Mouse (Mus musculus) ES-Bruce4 (cell line): ENCODE measurements around the gene Cab39. TPM values are rescaled to one million over a fixed set of nuclear protein-coding genes. Genes with fewer than 3 reads are reported as not detected.

ENCODE experiments used
- H3K27ac ChIP-seq: 2 replicates; pipeline ENCODE4 v1.5.1; 2012; ENCODE audit warnings: low read length, inconsistent platforms; ENCODE audit not compliant: insufficient read depth
- H3K27me3 ChIP-seq: 2 replicates; pipeline ENCODE4 v1.6.1; 2012; ENCODE audit warnings: mild to moderate bottlenecking, low read length, inconsistent platforms; ENCODE audit not compliant: control insufficient read depth, poor library complexity, insufficient read depth, severe bottlenecking
- H3K36me3 ChIP-seq: 2 replicates; pipeline ENCODE4 v1.6.1; 2012; ENCODE audit warnings: inconsistent platforms, mild to moderate bottlenecking, low read length, moderate library complexity; ENCODE audit not compliant: control insufficient read depth, poor library complexity, insufficient read depth, severe bottlenecking
- H3K4me1 ChIP-seq: one replicate; pipeline ENCODE4 v1.8.1; 2011; ENCODE audit warnings: low read length; ENCODE audit not compliant: control insufficient read depth, insufficient read depth
- H3K4me3 ChIP-seq: 2 replicates; pipeline ENCODE4 v1.5.1; 2011; ENCODE audit warnings: low read depth, mild to moderate bottlenecking, low read length
- H3K9ac ChIP-seq: 2 replicates; pipeline ENCODE4 v1.6.1; 2012; ENCODE audit warnings: low read depth, mild to moderate bottlenecking, inconsistent platforms; ENCODE audit not compliant: poor library complexity, severe bottlenecking
- H3K9me3 ChIP-seq: replicated peaks from 2 replicates; pipeline ENCODE4 v1.6.1; 2012; ENCODE audit warnings: mild to moderate bottlenecking, low read length, inconsistent platforms; ENCODE audit not compliant: control insufficient read depth, poor library complexity, insufficient read depth, severe bottlenecking
- CTCF ChIP-seq: IDR thresholded peaks from one replicate; pipeline ENCODE4 v1.8.1; 2011; ENCODE audit warnings: low read depth, low read length
- EP300 ChIP-seq: IDR thresholded peaks from 2 replicates; pipeline ENCODE4 v1.6.1; 2011; ENCODE audit warnings: low read depth, low read length; ENCODE audit not compliant: insufficient read depth
- POLR2A ChIP-seq: IDR thresholded peaks from one replicate; pipeline ENCODE4 v1.8.1; 2011; ENCODE audit warnings: low read length; ENCODE audit not compliant: insufficient read depth
- polyA plus RNA-seq: library from polyadenylated mRNA; stranded (reverse); fragments of >200 nt; gene quantifications from 2 replicates; pipeline ENCODE4 v1.2.4, GENCODE M21; 2011; ENCODE audit warnings: low read depth; ENCODE audit not compliant: missing spikeins, insufficient read depth, insufficient read length

Gene Cab39
- 73.9 and 75.2 TPM in 2 replicates for polyA plus RNA-seq

DNA sequence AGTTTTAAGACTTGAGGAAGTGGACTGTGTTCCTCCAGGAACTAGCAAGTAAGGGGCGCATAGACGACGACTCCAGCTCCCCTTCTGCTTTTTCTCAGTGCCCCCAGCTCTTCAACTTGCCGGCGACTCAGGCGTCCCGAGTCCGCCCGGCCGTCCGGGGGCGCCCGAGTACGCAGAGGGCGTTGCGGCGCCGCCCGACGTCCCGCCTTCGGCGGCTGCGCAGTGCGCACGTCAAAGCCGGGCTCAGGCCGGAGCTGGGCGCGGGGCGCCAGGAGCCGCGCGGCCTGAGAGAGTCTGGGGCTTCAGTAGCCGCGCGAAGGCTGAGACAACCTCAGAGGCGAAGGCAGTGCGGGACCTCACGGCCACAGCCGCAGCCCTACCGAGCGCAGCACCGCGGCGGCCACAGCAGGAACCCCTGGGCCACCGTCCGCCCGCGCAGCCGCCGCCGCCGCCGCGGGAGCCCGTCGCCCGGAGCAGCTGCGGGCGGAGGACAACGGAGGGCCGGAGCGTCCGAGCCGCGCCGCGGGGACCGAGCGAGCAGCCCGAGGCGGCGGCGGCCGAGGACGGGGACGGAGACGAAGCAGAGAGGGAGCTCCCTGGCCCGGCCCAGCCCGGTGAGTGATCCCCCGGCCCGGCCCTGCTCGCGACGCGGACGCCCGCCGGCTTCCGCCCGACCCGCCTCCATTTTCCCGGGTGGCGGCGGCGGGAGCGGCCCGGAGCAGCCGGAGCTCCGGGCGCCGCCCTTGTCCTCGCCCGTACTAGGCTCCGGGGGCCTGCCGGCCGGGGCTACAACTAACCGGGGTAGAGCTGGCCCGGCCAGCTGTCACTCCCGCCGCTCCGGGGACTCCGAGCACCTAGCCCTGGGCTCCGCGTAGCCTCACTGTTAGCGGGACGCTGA, at the start of gene Cab39:
TSS of gene Cab39 (plus strand) at position 234 of the 898 bp plus-strand sequence.
- no peaks in the 10 kb centered on the region for H3K36me3 ChIP-seq
- no peaks in the 10 kb centered on the region; the same call in 1 of the 2 replicates for H3K27me3 ChIP-seq
- H3K4me3 ChIP-seq, result peak within 1 kb of the TSS; percentile 61
- H3K9ac ChIP-seq, result peak within 1 kb of the TSS; percentile 98
- H3K9me3 ChIP-seq, result no peaks in the 10 kb centered on the region
- TF ChIP-seq CTCF (peak; percentile 51), POLR2A (peak; percentile 38), EP300 (no peak)
- H3K4me1 ChIP-seq, result no peaks in the 10 kb centered on the region
- peak within 1 kb of the TSS; percentile 30; the same call in 1 of the 2 replicates for H3K27ac ChIP-seq

DNA sequence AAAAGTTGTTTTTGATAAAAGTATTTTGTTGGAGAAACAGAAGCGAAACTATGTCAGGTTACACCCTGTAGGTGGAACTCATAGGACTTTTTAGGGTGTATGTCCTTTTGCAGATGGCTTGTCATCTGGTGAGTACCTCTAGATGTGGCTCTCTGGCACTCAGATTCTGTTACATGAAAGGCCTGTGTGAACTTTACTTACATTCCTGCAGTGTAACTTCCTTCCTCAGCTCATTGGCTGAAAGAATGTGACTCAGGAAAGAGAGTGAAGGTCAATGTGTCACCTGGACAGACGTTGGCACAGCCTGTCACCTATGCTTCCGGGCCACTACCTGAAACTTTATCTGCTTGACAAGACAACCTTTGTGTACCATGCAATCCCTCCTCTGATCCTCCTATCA, 48.7 kb upstream of the Cab39 start:
- no peaks in the 10 kb centered on the region for H3K36me3 ChIP-seq
- no peaks in the 10 kb centered on the region for H3K4me1 ChIP-seq
- no peaks in the 10 kb centered on the region for H3K27me3 ChIP-seq
- no peaks in the 10 kb centered on the region for H3K9me3 ChIP-seq
- no peak overlapping the region for H3K4me3 ChIP-seq
- H3K27ac ChIP-seq, result no peak overlapping the region
- TF ChIP-seq POLR2A (no peak), EP300 (no peak), CTCF (no peak)
- H3K9ac ChIP-seq, result no peak overlapping the region

DNA sequence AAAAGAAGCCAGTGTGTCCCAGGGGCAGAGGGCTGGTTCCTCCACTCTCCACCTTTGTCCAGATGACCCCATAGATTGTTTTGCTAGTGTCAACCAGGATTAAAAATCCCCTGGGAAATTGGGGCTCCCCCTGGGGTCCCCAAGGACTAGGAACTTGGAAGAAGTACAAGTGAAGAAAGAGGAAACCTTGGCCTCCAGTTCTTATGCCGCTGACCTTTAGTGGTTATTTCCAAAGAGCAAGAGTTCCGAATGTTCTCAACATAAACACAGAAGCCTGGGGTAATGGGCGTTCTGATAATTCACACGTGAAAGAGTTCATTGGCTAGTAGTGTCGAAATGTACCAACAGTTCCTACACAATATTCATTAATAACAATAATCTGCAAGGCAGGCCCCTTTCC, 46.7 kb upstream of the Cab39 start:
- no peak overlapping the region for H3K27ac ChIP-seq
- TF ChIP-seq POLR2A (no peak), CTCF (no peak)
- no peak overlapping the region for H3K9ac ChIP-seq
- H3K27me3 ChIP-seq, result no peaks in the 10 kb centered on the region
- H3K36me3 ChIP-seq, result no peaks in the 10 kb centered on the region
- H3K4me1 ChIP-seq, result no peaks in the 10 kb centered on the region
- H3K4me3 ChIP-seq, result no peak overlapping the region
- no peaks in the 10 kb centered on the region for H3K9me3 ChIP-seq

DNA sequence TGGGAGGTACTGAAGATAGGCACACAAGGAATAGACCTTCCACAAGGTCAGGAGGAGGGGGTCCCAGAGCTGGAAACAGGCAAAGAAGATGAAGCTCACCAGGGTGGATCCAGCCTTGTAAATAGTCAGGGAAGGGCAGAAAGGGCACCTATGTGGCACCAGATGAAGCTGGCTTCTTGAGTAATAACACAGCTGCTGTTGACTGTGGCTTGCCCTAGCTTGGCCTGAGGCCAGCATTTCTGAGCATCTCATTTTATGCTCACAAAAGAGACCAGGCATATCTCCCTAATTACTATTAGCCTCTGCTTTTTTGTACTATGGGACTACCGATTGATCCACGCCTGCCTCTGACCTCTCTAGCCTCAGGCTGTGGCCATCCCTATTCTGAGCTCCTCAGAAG, 43.4 kb upstream of the Cab39 start:
- no peak overlapping the region for H3K9ac ChIP-seq
- H3K36me3 ChIP-seq, result no peaks in the 10 kb centered on the region
- no peaks in the 10 kb centered on the region for H3K27me3 ChIP-seq
- no peak overlapping the region for H3K27ac ChIP-seq
- no peaks in the 10 kb centered on the region for H3K4me1 ChIP-seq
- TF ChIP-seq CTCF, result no peak
- no peak for TF ChIP-seq EP300
- no peak for TF ChIP-seq POLR2A
- H3K9me3 ChIP-seq, result no peaks in the 10 kb centered on the region
- H3K4me3 ChIP-seq, result no peak overlapping the region

DNA sequence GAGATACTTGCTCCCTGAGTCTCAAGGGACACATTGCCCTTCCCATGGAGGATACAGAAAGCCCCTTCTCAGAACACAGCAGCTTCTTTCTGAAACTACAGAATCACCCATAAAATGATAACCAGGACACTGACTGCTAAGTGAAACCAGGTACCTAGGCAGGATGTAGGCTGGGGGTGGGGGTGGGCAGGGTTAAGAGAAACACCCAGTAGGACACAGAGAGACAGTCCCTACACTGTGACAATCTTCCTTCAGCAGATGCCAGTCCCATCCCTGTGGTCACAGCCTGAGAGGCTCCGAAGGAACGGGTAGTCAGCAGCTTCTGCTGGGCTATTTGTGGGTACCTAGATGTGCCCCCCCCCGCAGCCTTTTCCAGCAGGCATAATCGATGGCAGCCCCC, 42.6 kb upstream of the Cab39 start:
- no peaks in the 10 kb centered on the region for H3K27me3 ChIP-seq
- H3K36me3 ChIP-seq, result no peaks in the 10 kb centered on the region
- TF ChIP-seq POLR2A, result no peak
- TF ChIP-seq EP300, result no peak
- no peak for TF ChIP-seq CTCF
- H3K9ac ChIP-seq, result no peak overlapping the region
- no peaks in the 10 kb centered on the region for H3K4me1 ChIP-seq
- no peak overlapping the region for H3K27ac ChIP-seq
- no peaks in the 10 kb centered on the region for H3K9me3 ChIP-seq
- no peak overlapping the region for H3K4me3 ChIP-seq

DNA sequence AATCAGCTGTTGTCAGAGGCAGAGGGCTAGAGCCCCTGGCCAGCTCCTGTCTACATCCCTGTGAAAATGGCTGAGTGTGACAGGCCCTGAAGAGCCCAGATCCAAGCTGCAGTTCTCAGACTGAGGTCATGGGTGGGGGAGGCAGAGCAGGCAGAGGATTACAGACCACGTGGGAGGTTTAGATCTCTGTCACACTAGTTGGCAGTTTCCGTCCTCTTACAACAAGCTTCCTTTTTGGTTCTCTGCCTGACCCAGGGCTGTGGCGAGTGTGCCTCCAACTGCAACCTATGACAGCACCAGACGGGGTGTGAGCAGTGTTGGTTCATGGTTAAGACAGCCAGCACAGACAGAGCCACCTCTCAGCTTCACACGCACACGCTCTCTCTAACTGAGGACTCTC, 41.7 kb upstream of the Cab39 start:
- H3K4me1 ChIP-seq, result no peaks in the 10 kb centered on the region
- no peaks in the 10 kb centered on the region for H3K9me3 ChIP-seq
- no peak overlapping the region for H3K9ac ChIP-seq
- TF ChIP-seq EP300, result no peak
- TF ChIP-seq POLR2A, result no peak
- no peak for TF ChIP-seq CTCF
- no peaks in the 10 kb centered on the region for H3K36me3 ChIP-seq
- H3K27me3 ChIP-seq, result no peaks in the 10 kb centered on the region
- no peak overlapping the region for H3K4me3 ChIP-seq
- no peak overlapping the region for H3K27ac ChIP-seq
